Mouse (Mus musculus): ENCODE measurements at regions not wholly inside any gene's neighbourhood (a gene's known extent, or its start where the extent isn't known, plus 50 kb on each side); places are given as distances from the start of the nearest gene placed in this dataset.
A peak's percentile ranks its signal among the peaks of the same experiment; 100 is the strongest.

GRCm38 (mm10) chr17:63798961-63799531 lies 63.8 kb upstream of the Fer start:
- DNase-seq = peak; percentile 20

- DNase-seq = no peak
Measured at GRCm38 (mm10) chr17:63801411-63801810, 61.5 kb upstream of the Fer start.

- no peak for DNase-seq
Measured at GRCm38 (mm10) chr17:63802846-63803245, 60.0 kb upstream of the Fer start.

- peak; percentile 77 for DNase-seq
Measured at GRCm38 (mm10) chr17:63803599-63803998, 59.3 kb upstream of the Fer start.

- DNase-seq = no peak
Measured at GRCm38 (mm10) chr17:63804416-63804815, 58.4 kb upstream of the Fer start.

GRCm38 (mm10) chr17:63806360-63806759 lies 56.5 kb upstream of the Fer start:
- DNase-seq = no peak

- no peak for DNase-seq
Measured at GRCm38 (mm10) chr17:63807590-63808228, 55.2 kb upstream of the Fer start.

- no peak for DNase-seq
Measured at GRCm38 (mm10) chr17:63808756-63809155, 54.1 kb upstream of the Fer start.

- DNase-seq = peak; percentile 23
Measured at GRCm38 (mm10) chr17:63811246-63811785, 51.5 kb upstream of the Fer start.

- DNase-seq = no peak
Measured at GRCm38 (mm10) chr17:63812586-63812985, 50.3 kb upstream of the Fer start.

All from adrenal gland, postnatal 25 days (tissue).